Mouse (Mus musculus): ENCODE data around the gene Aph1b. TPM values are rescaled to one million over a fixed set of nuclear protein-coding genes. Genes with fewer than 3 reads are reported as not detected.

The Aph1b gene
- total and polyA plus RNA-seq, 3 experiments, result 0.68 to 0.93 (median 0.91) TPM

- H3K79me2 ChIP-seq (replicated peaks; ENCODE audit: control insufficient read depth, extremely low read depth, insufficient read depth, poor library complexity, severe bottlenecking), result no peaks in the 10 kb centered on the region
- H3K4me1 ChIP-seq (ENCODE audit: control insufficient read depth in 1 of 2, insufficient read depth in 2 of 2), result no peaks in the 10 kb centered on the region
- no peaks in the 10 kb centered on the region for H3K27me3 ChIP-seq (replicated peaks)
- in situ Hi-C loops (cut with MboI; ENCODE audit: low pct_ligation_motif_present, low pct_unique_long_range_greater_than_20kb, low sequenced_read_pairs) (no loop called here), dilution Hi-C loops (cut with MboI; ENCODE audit: extremely low pct_ligation_motif_present, extremely low pct_unique_long_range_greater_than_20kb, low sequenced_read_pairs) (no loop called here)
- no peak overlapping the region for H3K4me3 ChIP-seq (replicated peaks in 1 of 3; ENCODE audit: low read depth in 2 of 3, low read length in 2 of 3, poor library complexity in 1 of 3)
- TF ChIP-seq CTCF (conservative IDR thresholded peaks at IDR 0.05 in 1 of 2, IDR thresholded peaks at IDR 0.05 in 1 of 2; ENCODE audit: low read depth in 2 of 2, low read length in 2 of 2) (no peak), POLR2AphosphoS2 (IDR thresholded peaks at IDR 0.05; ENCODE audit: low read depth, low read length) (no peak), MAX (IDR thresholded peaks at IDR 0.05; ENCODE audit: low read length) (no peak), ETS1 (conservative IDR thresholded peaks at IDR 0.05; ENCODE audit: low read depth, low read length) (no peak), MEF2A (IDR thresholded peaks at IDR 0.05; ENCODE audit: borderline replicate concordance, low read depth, low read length) (no peak), CHD2 (IDR thresholded peaks at IDR 0.05; ENCODE audit: low read length) (no peak), TCF12 (IDR thresholded peaks at IDR 0.05; ENCODE audit: low read depth, low read length) (no peak)
- H3K4me2 ChIP-seq (ENCODE audit: insufficient read depth, low read depth, poor library complexity, severe bottlenecking), result no peak overlapping the region
- peaks cover 2% of the 10 kb centered on the region for H3K9me3 ChIP-seq (replicated peaks; ENCODE audit: low read length)
- no peak overlapping the region for H3K27ac ChIP-seq (ENCODE audit: insufficient read depth, low read depth)
- DNase-seq (ENCODE audit: extremely low read depth), result no peak
- H3K9ac ChIP-seq (ENCODE audit: insufficient read depth, low read depth), result no peak overlapping the region
- H3K36me3 ChIP-seq (replicated peaks in 1 of 2; ENCODE audit: control insufficient read depth in 1 of 2, insufficient read depth in 1 of 2, low read length in 1 of 2), result peaks cover 3 to 23% of the 10 kb centered on the region in 2 experiments
Observed at GRCm38 (mm10) chr9:66769275-66769674, 26.0 kb downstream of the Aph1b start.

DNA sequence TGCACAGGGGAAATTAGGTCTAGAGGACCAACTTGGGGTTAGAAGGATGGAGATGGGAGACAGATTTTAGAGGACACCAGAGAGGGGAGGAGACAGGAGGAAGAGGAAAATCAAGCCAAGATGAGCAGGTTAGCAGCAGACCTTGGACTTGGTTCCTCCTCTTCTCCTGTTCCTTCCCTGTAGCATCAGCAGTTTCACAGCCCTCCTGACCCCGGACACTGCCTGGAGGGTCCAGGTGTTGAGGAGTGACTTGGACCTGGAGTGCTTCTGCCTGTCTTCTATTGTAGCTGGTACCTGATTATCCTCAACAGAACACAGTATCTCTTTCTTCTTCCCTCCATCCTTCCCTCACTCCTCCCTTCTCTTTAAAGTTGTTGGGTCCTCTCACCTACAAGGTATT, 26.6 kb downstream of the Aph1b start:
- Histone ChIP-seq H3K27me3 (replicated peaks) (no peaks in the 10 kb centered on the region), H3K9me3 (replicated peaks; ENCODE audit: low read length) (peaks cover 2% of the 10 kb centered on the region), H3K9ac (ENCODE audit: insufficient read depth, low read depth) (no peak overlapping the region), H3K79me2 (replicated peaks; ENCODE audit: control insufficient read depth, extremely low read depth, insufficient read depth, poor library complexity, severe bottlenecking) (no peaks in the 10 kb centered on the region), H3K36me3 (replicated peaks in 1 of 2; ENCODE audit: control insufficient read depth in 1 of 2, insufficient read depth in 1 of 2, low read length in 1 of 2) (peaks cover 3 to 27% of the 10 kb centered on the region in 2 experiments), H3K4me3 (replicated peaks in 1 of 3; ENCODE audit: low read depth in 2 of 3, low read length in 2 of 3, poor library complexity in 1 of 3) (no peak overlapping the region), H3K27ac (ENCODE audit: insufficient read depth, low read depth) (no peak overlapping the region), H3K4me1 (ENCODE audit: control insufficient read depth in 1 of 2, insufficient read depth in 2 of 2) (no peaks in the 10 kb centered on the region), H3K4me2 (ENCODE audit: insufficient read depth, low read depth, poor library complexity, severe bottlenecking) (no peak overlapping the region)
- dilution Hi-C loops (cut with MboI; ENCODE audit: extremely low pct_ligation_motif_present, extremely low pct_unique_long_range_greater_than_20kb, low sequenced_read_pairs), result no loop called here
- no peak for DNase-seq (ENCODE audit: extremely low read depth)
- TF ChIP-seq JUN (IDR thresholded peaks at IDR 0.05; ENCODE audit: insufficient read depth, low read depth, low read length) (no peak), ZKSCAN1 (IDR thresholded peaks at IDR 0.05; ENCODE audit: borderline replicate concordance, low read depth, low read length) (no peak), MYC (IDR thresholded peaks at IDR 0.05; ENCODE audit: low read depth, low read length) (no peak), CHD1 (IDR thresholded peaks at IDR 0.05; ENCODE audit: low read depth, low read length) (no peak), TCF12 (IDR thresholded peaks at IDR 0.05; ENCODE audit: low read depth, low read length) (no peak), NELFE (IDR thresholded peaks at IDR 0.05; ENCODE audit: low read depth, low read length) (no peak), ELF1 (IDR thresholded peaks at IDR 0.05; ENCODE audit: low read depth, low read length) (no peak), GABPA (IDR thresholded peaks at IDR 0.05; ENCODE audit: insufficient replicate concordance, low read depth, low read length) (no peak), POLR2A (IDR thresholded peaks at IDR 0.05; ENCODE audit: low read depth, low read length) (no peak)
- in situ Hi-C loops (cut with MboI; ENCODE audit: low pct_ligation_motif_present, low pct_unique_long_range_greater_than_20kb, low sequenced_read_pairs), result no loop called here

DNA sequence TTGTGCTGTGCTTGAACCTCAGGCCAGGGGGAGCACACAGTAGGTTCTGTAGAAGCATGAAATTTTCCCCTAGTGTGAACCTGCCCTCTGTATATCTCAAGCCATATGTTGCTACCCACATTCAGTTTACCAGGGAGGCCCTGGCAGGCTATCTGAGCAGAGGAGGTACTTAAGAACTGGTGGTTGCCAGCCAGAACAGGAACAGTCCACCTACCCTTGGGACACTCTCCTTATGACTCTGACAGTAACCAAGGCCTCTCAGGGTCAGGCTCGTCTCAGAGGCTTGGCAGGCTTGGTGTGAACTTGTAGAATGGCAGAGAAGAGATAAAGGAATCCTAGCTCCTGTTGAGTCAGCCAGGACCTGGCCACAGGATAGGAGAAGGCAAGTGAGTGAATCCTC, 34.3 kb downstream of the Aph1b start:
- Histone ChIP-seq H3K4me3 (replicated peaks in 1 of 3; ENCODE audit: low read depth in 2 of 3, low read length in 2 of 3, poor library complexity in 1 of 3) (no peak overlapping the region), H3K36me3 (replicated peaks in 1 of 2; ENCODE audit: control insufficient read depth in 1 of 2, insufficient read depth in 1 of 2, low read length in 1 of 2) (peaks cover 0 to 92% of the 10 kb centered on the region in 2 experiments), H3K9ac (ENCODE audit: insufficient read depth, low read depth) (no peak overlapping the region), H3K27ac (ENCODE audit: insufficient read depth, low read depth) (no peak overlapping the region), H3K9me3 (replicated peaks; ENCODE audit: low read length) (no peaks in the 10 kb centered on the region), H3K4me2 (ENCODE audit: insufficient read depth, low read depth, poor library complexity, severe bottlenecking) (no peak overlapping the region), H3K27me3 (replicated peaks) (no peaks in the 10 kb centered on the region), H3K79me2 (replicated peaks; ENCODE audit: control insufficient read depth, extremely low read depth, insufficient read depth, poor library complexity, severe bottlenecking) (no peaks in the 10 kb centered on the region), H3K4me1 (ENCODE audit: control insufficient read depth in 1 of 2, insufficient read depth in 2 of 2) (no peaks in the 10 kb centered on the region)
- no peak for TF ChIP-seq ZKSCAN1 (IDR thresholded peaks at IDR 0.05; ENCODE audit: borderline replicate concordance, low read depth, low read length)
- no peak for TF ChIP-seq JUND (conservative IDR thresholded peaks at IDR 0.05; ENCODE audit: low read depth, low read length)
- TF ChIP-seq POLR2A (IDR thresholded peaks at IDR 0.05; ENCODE audit: low read depth, low read length), result no peak
- TF ChIP-seq CHD2 (IDR thresholded peaks at IDR 0.05; ENCODE audit: low read length), result no peak
- no peak for TF ChIP-seq USF1 (IDR thresholded peaks at IDR 0.05; ENCODE audit: low read depth, low read length)
- no peak for TF ChIP-seq IRF4 (IDR thresholded peaks at IDR 0.05; ENCODE audit: low read depth, low read length)
- no peak for TF ChIP-seq EP300 (IDR thresholded peaks at IDR 0.05; ENCODE audit: low read length)
- dilution Hi-C loops (cut with MboI; ENCODE audit: extremely low pct_ligation_motif_present, extremely low pct_unique_long_range_greater_than_20kb, low sequenced_read_pairs), result no loop called here
- in situ Hi-C loops (cut with MboI; ENCODE audit: low pct_ligation_motif_present, low pct_unique_long_range_greater_than_20kb, low sequenced_read_pairs), result no loop called here
- DNase-seq (ENCODE audit: extremely low read depth), result no peak

All from CH12.LX (cell line).